Mouse (Mus musculus) adrenal gland, postnatal 4 days (tissue): ENCODE measurements around the gene Sox18. TPM values are rescaled to one million over a fixed set of nuclear protein-coding genes. Genes with fewer than 3 reads are reported as not detected.

Experiments used
- DNase-seq, 2 experiments: peaks; one replicate each; pipeline ENCODE4 v3.0.0; 2021 to 2022; ENCODE audit warnings: low spot score in 2 of 2, mixed read lengths in 2 of 2
- total RNA-seq, 2 experiments: library from RNA; stranded (reverse); gene quantifications; 2 replicates each; pipeline ENCODE4 v1.2.3; 2021

Sox18 gene
- total RNA-seq, 2 experiments from 2014 or later: 45.2 to 47.3 TPM

DNA sequence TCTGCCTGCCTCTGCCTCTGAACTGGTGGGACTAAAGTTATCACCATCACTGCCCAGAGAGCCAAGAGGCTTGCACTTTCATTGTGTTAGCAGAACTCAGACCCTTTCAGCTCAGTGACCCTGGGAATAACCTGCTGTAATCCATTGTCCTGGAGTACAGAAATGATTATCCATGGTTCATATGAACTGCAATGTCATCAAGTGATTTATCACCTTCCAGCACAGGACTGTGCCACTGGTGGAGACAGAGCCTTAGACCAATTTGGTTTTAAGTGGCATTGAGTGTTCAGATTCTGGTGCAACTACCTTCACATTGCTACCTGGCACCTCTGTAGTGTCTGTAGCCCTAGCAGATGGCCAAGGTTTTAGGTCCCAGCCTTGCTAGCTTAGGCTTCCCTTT, 18.4 kb downstream of the Sox18 start:
- DNase-seq: no peak

DNA sequence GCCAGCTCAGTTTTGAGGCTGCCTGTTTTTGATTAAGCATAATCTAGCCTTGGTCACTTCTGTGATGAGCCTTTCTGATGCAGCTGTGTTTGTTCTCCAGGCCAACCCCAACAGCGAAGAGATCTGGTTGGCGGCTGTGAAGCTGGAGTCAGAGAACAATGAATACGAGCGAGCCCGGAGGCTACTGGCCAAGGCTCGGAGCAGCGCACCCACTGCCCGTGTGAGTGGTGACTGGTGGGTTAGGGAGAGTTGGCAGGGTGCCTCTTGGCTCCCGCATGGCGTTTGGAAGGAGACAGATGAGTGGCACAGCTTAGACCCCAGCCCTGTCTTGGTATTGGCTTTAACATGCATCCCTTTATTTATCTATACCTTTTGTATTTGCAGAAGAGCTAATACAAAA, 22.5 kb downstream of the Sox18 start:
- no peak for DNase-seq

DNA sequence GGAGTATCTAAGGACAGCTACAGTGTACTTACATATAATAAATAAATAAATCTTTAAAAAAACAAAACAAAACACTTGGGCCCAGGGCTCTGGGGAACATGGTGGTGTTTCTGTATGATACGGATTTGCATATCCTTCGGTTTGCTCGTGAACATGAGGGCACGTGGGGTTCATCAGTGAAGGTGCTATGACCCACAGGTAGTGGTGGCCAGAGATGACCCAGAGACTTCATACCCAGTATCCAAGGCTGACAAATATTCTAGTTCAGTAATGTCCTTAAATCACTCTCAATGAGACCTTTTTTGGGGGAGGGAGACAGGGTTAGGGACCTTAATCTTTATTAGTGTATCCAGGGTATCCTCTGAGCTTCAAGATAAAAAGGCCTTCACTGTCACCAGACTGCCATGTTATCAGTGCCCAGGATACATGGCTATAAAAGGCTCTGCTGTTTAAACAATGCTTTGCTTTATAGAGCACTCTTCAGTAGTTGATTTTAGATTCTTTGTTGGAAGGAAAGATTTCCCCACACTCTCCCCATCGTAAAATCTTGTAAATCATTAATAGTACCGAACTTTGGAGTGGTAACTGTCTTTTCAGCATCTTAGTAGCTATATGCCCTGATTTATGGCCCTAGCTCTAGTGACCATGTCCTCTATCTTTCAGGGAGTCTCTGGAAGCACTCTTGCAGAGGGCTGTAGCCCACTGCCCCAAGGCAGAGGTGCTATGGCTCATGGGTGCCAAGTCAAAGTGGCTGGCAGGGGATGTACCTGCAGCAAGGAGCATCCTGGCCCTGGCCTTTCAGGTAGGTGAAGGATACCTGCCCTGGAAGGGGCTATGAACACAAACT, 24.6 kb downstream of the Sox18 start:
- DNase-seq: no peak

DNA sequence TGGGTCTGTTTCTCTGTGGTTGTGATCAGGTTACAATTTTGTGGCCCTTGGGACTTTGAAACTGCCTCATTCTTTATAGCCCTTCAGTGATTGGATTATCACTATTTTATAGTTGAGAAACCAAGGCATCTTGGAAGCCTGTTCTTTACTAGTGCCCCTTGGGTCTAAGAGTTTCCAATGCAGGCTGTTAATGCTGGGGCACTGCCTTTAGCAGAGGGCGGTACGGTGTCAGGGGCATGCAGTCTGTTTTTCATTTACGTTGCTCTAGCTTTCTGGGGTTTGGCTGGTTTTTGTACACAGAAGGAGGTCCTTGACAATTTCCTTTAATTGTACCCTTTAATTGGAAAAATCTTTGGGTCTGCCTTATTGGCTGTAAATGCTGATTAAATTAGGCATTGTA, 25.8 kb downstream of the Sox18 start:
- DNase-seq: no peak

DNA sequence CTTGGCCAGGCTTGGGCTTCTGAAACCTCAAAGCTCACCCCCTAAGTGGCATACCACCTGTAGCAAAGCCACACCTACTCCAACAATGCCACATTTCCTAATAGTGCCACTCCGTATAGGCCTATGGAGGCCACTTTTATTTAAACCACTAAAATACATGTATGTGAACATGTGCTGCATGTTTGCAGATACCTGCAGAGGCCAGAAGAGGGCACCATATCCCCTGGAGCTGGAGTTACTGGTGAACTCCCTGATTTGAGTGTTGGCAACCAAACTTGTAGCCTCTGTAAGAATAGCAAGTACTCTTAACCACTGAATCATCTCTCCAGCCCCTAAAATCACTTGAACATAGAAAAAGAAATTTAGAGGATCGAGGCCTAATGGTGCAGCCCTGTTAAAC, 27.1 kb downstream of the Sox18 start:
- no peak for DNase-seq

DNA sequence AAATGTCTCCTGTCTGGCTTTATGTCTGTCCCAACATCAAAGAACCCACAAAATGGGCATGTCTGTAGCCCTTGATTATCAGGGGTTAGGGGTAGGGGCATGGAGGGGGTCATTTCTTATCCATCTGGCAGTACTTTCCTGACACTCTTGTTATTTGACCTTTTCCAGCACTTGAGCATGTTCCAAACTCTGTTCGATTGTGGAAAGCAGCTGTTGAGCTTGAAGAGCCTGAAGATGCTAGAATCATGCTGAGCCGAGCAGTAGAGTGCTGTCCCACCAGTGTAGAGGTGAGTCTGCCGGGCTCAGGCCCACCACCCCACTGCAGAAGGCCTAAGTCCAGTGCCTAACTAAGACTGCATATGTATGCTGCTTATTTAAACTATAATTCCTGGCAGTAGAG, 35.6 kb downstream of the Sox18 start:
- no peak for DNase-seq

DNA sequence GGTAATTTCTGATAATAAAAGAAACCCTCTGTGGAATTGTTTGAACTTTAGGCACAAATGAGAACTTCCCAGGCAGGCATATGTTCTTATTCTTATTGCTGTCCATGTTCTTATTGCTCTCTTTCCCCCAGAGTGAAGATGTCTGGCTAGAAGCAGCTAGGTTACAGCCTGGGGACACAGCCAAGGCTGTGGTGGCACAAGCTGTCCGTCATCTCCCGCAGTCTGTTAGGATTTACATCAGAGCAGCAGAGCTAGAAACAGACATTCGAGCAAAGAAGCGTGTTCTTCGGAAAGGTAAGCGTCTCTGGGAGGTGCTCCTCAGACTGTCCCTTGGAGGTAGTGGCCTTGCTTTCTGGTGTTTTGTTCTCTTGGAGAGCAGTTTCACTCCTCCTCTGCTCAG, 38.8 kb downstream of the Sox18 start:
- no peak for DNase-seq

DNA sequence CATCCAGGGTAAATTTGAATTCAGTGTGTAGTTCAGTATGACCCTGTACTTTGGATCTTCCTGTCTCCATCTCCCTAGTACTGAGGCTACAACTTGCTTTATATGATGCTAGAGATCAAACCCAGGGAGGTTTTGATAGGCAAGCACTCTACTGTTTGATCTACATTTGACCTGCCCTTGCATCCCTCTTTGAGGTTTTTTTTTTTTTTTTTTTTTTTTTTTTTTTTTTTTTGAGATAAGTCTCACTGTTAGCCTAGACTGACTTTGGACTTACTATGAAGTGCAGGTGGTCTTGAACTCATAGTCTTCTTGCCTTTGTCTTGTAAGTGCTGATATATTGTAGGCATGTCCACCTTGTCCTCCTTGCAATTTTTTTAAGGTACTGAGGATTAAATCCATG, 43.0 kb downstream of the Sox18 start:
- DNase-seq: no peak

DNA sequence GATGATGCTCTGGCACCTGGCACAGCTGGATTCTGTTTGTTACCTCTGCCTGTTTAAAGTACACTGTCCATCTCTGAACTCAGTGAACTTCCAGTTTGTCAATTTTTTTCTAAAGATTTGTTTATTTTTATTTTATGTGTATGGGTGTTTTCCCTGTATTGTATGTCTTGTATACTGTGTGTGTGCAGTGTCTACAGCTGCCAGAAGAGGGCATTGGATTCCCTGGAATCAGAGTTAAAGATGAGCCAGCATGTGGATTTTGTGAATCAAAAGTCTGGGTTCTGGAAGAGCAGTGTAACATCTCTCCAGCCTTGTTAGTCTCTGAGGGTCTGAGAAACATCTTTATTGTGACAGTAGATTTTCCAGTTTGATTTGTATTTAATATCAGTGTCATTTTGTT, 48.0 kb downstream of the Sox18 start:
- DNase-seq: no peak

Other genes with a start within 250 kb of the Sox18 start
- 10 to 100 TPM; 27.3 to 28.4 TPM for gene Zbtb46, start 212.2 kb downstream of the Sox18 start, total RNA-seq
- gene Abhd16b, start 178.4 kb downstream of the Sox18 start, total RNA-seq: not detected
- gene Tpd52l2, start 174.5 kb downstream of the Sox18 start, total RNA-seq: 100 to 1,000 TPM; 120 to 121 TPM
- gene Dnajc5, start 151.2 kb downstream of the Sox18 start, total RNA-seq: 100 to 1,000 TPM; 120 to 131 TPM
- 100 to 1,000 TPM; 106 to 113 TPM for gene Uckl1, start 86.7 kb downstream of the Sox18 start, total RNA-seq
- gene Prpf6, start 79.8 kb downstream of the Sox18 start, total RNA-seq: 10 to 100 TPM; 72.3 to 73.4 TPM
- 100 to 1,000 TPM; 141 to 143 TPM for gene Zfp512b, start 78.8 kb downstream of the Sox18 start, total RNA-seq
- gene Samd10, start 72.4 kb downstream of the Sox18 start, total RNA-seq: 10 to 100 TPM; 23.8 to 25.5 TPM
- gene Gm29797, start 14.6 kb downstream of the Sox18 start, total RNA-seq: under 1 TPM; 0.42 TPM
- 10 to 100 TPM; 23.6 to 24.3 TPM for gene Tcea2, start 8.7 kb upstream of the Sox18 start, total RNA-seq
- 10 to 100 TPM; 30.2 to 31.1 TPM for gene Rgs19, start 22.3 kb upstream of the Sox18 start, total RNA-seq
- not detected for gene Lkaaear1, start 26.8 kb upstream of the Sox18 start, total RNA-seq
- gene Oprl1, start 43.4 kb upstream of the Sox18 start, total RNA-seq: 1 to 10 TPM; 4.0 to 6.0 TPM
- 10 to 100 TPM; 14.7 TPM for gene Myt1, start 91.7 kb upstream of the Sox18 start, total RNA-seq
- gene Pcmtd2, start 166.2 kb upstream of the Sox18 start, total RNA-seq: 10 to 100 TPM; 70.8 to 74.9 TPM
- gene Polr3k, start 192.7 kb upstream of the Sox18 start, total RNA-seq: 10 to 100 TPM; 22.8 to 25.0 TPM